Mouse (Mus musculus) heart, postnatal 0 days (tissue): ENCODE measurements at regions not wholly inside any gene's neighbourhood (a gene's known extent, or its start where the extent isn't known, plus 50 kb on each side); places are given as distances from the start of the nearest gene placed in this dataset.

Experiments used
- CTCF ChIP-seq: IDR thresholded peaks from 2 replicates; pipeline ENCODE4 v1.5.1; 2016; ENCODE audit warnings: antibody characterized with exemption, control low read depth, low read depth
- EP300 ChIP-seq: IDR thresholded peaks from 2 replicates; pipeline ENCODE4 v1.6.1; 2016; ENCODE audit warnings: antibody characterized with exemption, low read depth

DNA sequence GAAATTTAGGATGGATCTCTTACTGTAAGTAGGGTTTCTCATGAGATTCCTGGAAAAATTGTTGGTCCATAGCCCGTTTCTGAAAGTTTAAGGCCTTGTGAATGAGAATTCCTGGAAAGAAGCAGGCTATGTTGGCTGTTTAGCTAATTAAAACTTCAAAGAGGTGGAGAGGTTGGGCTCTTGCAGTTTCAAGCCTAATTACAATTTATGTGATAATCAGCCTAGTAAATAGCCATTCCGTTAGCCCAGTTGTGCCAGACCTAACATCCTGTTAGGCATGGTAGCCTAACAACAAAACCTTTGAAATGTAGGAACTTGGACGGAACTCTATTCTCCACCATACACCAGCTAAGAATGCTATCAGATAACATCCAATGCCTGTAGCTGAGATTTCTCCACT is 235.0 kb downstream of the Fam43a start:
- TF ChIP-seq CTCF (no peak), EP300 (no peak)
